11 mouse cellular contexts compared by ENCODE assay signal in genomic region chr4:107823511-107823910, GRCm38 (mm10). TPM values are rescaled to one million over a fixed set of nuclear protein-coding genes. Genes with fewer than 3 reads are reported as not detected.
A peak's percentile ranks its signal among the peaks of the same experiment; 100 is the strongest.
DNase-seq lines count a peak whose midpoint lies in the region; ATAC-seq and TF ChIP-seq lines count a peak whose summit lies in the region.
"Had no signal": no experiment of that assay in that cellular context is flagged by ENCODE, and none has a peak within 500 bp of the region (broad histone marks: within the 10 kb centered on the region; RNA-seq: fewer than 3 reads in every experiment).

No protein-coding gene starts in this region.

- 38% methylated on average over 11 of the region's 11 CpGs for WGBS in heart, embryonic 12.5 days
- 56% methylated on average over 11 of the region's 11 CpGs for WGBS in heart, adult 2 months
- 11% methylated on average over 11 of the region's 11 CpGs for WGBS in cerebellum, adult 2 months
- 7% methylated on average over 11 of the region's 11 CpGs for WGBS in forebrain, embryonic 15.5 days
- 30% methylated on average over 11 of the region's 11 CpGs for WGBS in midbrain, embryonic 12.5 days

- no peak for ATAC-seq in heart, embryonic 12.5 days (ENCODE audit: insufficient number of reproducible peaks, low FRiP score)
- peak; percentile 17; the same call in 1 of the 2 replicates for ATAC-seq in forebrain, embryonic 15.5 days (replicated peaks)
- no peak for ATAC-seq in midbrain, embryonic 12.5 days (ENCODE audit: low FRiP score, low read depth)

- H3K36me3 ChIP-seq in heart, embryonic 12.5 days = no peaks in the 10 kb centered on the region
- H3K36me3 ChIP-seq in heart, adult 2 months (ENCODE audit: control insufficient read depth, insufficient read depth, low read length) = no peaks in the 10 kb centered on the region
- no peaks in the 10 kb centered on the region for H3K36me3 ChIP-seq in forebrain, embryonic 15.5 days
- H3K36me3 ChIP-seq in midbrain, embryonic 12.5 days = 0 out of 2 replicates have a peak, but pooled peaks cover 4% of the 10 kb centered on the region

- H3K9ac ChIP-seq in heart, embryonic 12.5 days = no peak overlapping the region
- H3K9ac ChIP-seq in heart, adult 2 months (ENCODE audit: low read depth, low read length) = no peak overlapping the region
- peak overlapping the region; percentile 1 for H3K9ac ChIP-seq in forebrain, embryonic 15.5 days (replicated peaks)
- peak overlapping the region; percentile 31; the same call in 1 of the 2 replicates for H3K9ac ChIP-seq in midbrain, embryonic 12.5 days (replicated peaks)

- peak overlapping the region; percentile 51; the same call in 1 of the 2 replicates for H3K4me2 ChIP-seq in heart, embryonic 12.5 days
- peak overlapping the region; percentile 32 for H3K4me2 ChIP-seq in forebrain, embryonic 15.5 days (replicated peaks)
- peak overlapping the region; percentile 33 for H3K4me2 ChIP-seq in midbrain, embryonic 12.5 days (replicated peaks)

- DNase-seq in heart, adult 2 months = no peak
- peak; percentile 73 to 74 for DNase-seq in cerebellum, adult 2 months
- DNase-seq in ovary, postnatal 10 days (ENCODE audit: low spot score) = no peak
- no peak for DNase-seq in layer of hippocampus, adult 9-11 months
- DNase-seq in adrenal gland, postnatal 14 days = no peak
- DNase-seq: gastrocnemius, postnatal 36 days; kidney, adult 11 months; liver had no signal

- peaks cover 19% of the 10 kb centered on the region for H3K4me1 ChIP-seq in heart, embryonic 12.5 days (replicated peaks)
- peaks cover 2% of the 10 kb centered on the region; the same call in 1 of the 2 replicates for H3K4me1 ChIP-seq in heart, adult 2 months (ENCODE audit: control insufficient read depth, insufficient read depth, low read length)
- peaks cover 71% of the 10 kb centered on the region for H3K4me1 ChIP-seq in cerebellum, adult 2 months (ENCODE audit: control insufficient read depth, insufficient read depth, low read length)
- peaks cover 99% of the 10 kb centered on the region for H3K4me1 ChIP-seq in forebrain, embryonic 15.5 days
- peaks cover 95% of the 10 kb centered on the region for H3K4me1 ChIP-seq in midbrain, embryonic 12.5 days

- H3K27me3 ChIP-seq in heart, embryonic 12.5 days (replicated peaks) = peaks cover 63% of the 10 kb centered on the region
- H3K27me3 ChIP-seq in heart, adult 2 months (ENCODE audit: control insufficient read depth, insufficient read depth, low read length) = no peaks in the 10 kb centered on the region
- no peaks in the 10 kb centered on the region for H3K27me3 ChIP-seq in cerebellum, adult 2 months (ENCODE audit: control insufficient read depth, insufficient read depth, low read length)
- no peaks in the 10 kb centered on the region for H3K27me3 ChIP-seq in forebrain, embryonic 15.5 days
- H3K27me3 ChIP-seq in midbrain, embryonic 12.5 days = peaks cover 14% of the 10 kb centered on the region; the same call in 1 of the 2 replicates

- TF ChIP-seq EP300 in heart, adult 2 months (IDR thresholded peaks at IDR 0.05; ENCODE audit: insufficient read depth, low read depth, low read length) = no peak

- H3K79me2 ChIP-seq in heart, adult 2 months (replicated peaks; ENCODE audit: control insufficient read depth, insufficient read depth, low read length) = no peaks in the 10 kb centered on the region

- no peaks in the 10 kb centered on the region for H3K9me3 ChIP-seq in heart, embryonic 12.5 days (replicated peaks)
- H3K9me3 ChIP-seq in forebrain, embryonic 15.5 days = no peaks in the 10 kb centered on the region
- H3K9me3 ChIP-seq in midbrain, embryonic 12.5 days = no peaks in the 10 kb centered on the region

- intact Hi-C loops in heart, adult 2 months (cut with DNase I) = no loop called here

- no peak for TF ChIP-seq POLR2A in heart, adult 2 months (IDR thresholded peaks at IDR 0.05; ENCODE audit: insufficient read depth, low read depth, low read length)
- no peak for TF ChIP-seq POLR2A in cerebellum, adult 2 months (IDR thresholded peaks at IDR 0.05; ENCODE audit: borderline replicate concordance, insufficient read depth, low read length)

- no peak for TF ChIP-seq CTCF in heart, adult 2 months (IDR thresholded peaks at IDR 0.05)
- TF ChIP-seq CTCF in cerebellum, adult 2 months (IDR thresholded peaks at IDR 0.05; ENCODE audit: borderline replicate concordance, insufficient read depth, low read depth, low read length) = no peak

- no peak overlapping the region for H3K4me3 ChIP-seq in heart, embryonic 12.5 days
- H3K4me3 ChIP-seq in heart, adult 2 months = no peak overlapping the region
- no peak overlapping the region for H3K4me3 ChIP-seq in cerebellum, adult 2 months (replicated peaks; ENCODE audit: insufficient read depth, low read depth, low read length)
- H3K4me3 ChIP-seq in forebrain, embryonic 15.5 days = peak overlapping the region; percentile 6; the same call in 1 of the 2 replicates
- no peak overlapping the region for H3K4me3 ChIP-seq in midbrain, embryonic 12.5 days

- no peak overlapping the region for H3K27ac ChIP-seq in heart, embryonic 12.5 days (ENCODE audit: poor library complexity, severe bottlenecking)
- H3K27ac ChIP-seq in heart, adult 2 months = no peak overlapping the region
- no peak overlapping the region for H3K27ac ChIP-seq in cerebellum, adult 2 months (ENCODE audit: insufficient read depth, low read length)
- peak overlapping the region; percentile 84 for H3K27ac ChIP-seq in forebrain, embryonic 15.5 days (replicated peaks)
- peak overlapping the region; percentile 81 for H3K27ac ChIP-seq in midbrain, embryonic 12.5 days (replicated peaks)

RNA-seq across cellular contexts. Expression of gene Lrp8, which starts 21.4 kb away (rescaled TPM):
- 1.9 and 2.4 TPM in 2 replicates for polyA plus RNA-seq in heart, embryonic 12.5 days (2016; fragmentation: Nextera tagmentation; extraction: Ambion mirVana)
- total RNA-seq in heart, adult 2 months (2021) = 1 to 10 TPM in 1 of 2 experiments, under 1 TPM in 1; 0.68 to 1.1 TPM
- 0.97 and 1.0 TPM in 2 replicates for polyA plus RNA-seq in heart, adult 2 months (2012; rRNA removed)
- 55.4 and 62.4 TPM in 2 replicates for polyA plus RNA-seq in cerebellum, adult 2 months (2012; rRNA removed)
- polyA plus RNA-seq in forebrain, embryonic 15.5 days (2015; fragmentation: Nextera tagmentation; extraction: Ambion mirVana) = 86.3 and 93.7 TPM in 2 replicates
- 40.1 and 47.7 TPM in 2 replicates for polyA plus RNA-seq in midbrain, embryonic 12.5 days (2016; fragmentation: Nextera tagmentation; extraction: Ambion mirVana)
- 5.0 and 5.2 TPM in 2 replicates for total RNA-seq in adrenal gland, postnatal 14 days (2021)

RNA-seq across cellular contexts. Expression of gene Magoh, which starts 56.0 kb away (rescaled TPM):
- polyA plus RNA-seq in heart, embryonic 12.5 days (2016; fragmentation: Nextera tagmentation; extraction: Ambion mirVana) = 106 and 114 TPM in 2 replicates
- 10 to 100 TPM; 40.2 to 43.2 TPM for total RNA-seq in heart, adult 2 months (2021)
- polyA plus RNA-seq in heart, adult 2 months (2012; rRNA removed) = 38.8 and 45.1 TPM in 2 replicates
- 58.7 and 64.4 TPM in 2 replicates for polyA plus RNA-seq in cerebellum, adult 2 months (2012; rRNA removed)
- 141 and 152 TPM in 2 replicates for polyA plus RNA-seq in forebrain, embryonic 15.5 days (2015; fragmentation: Nextera tagmentation; extraction: Ambion mirVana)
- 206 and 210 TPM in 2 replicates for polyA plus RNA-seq in midbrain, embryonic 12.5 days (2016; fragmentation: Nextera tagmentation; extraction: Ambion mirVana)
- total RNA-seq in adrenal gland, postnatal 14 days (2021) = 91.3 and 98.1 TPM in 2 replicates

Comparison
In these comparisons a context has a peak if more than half of its experiments do, and no peak if none do; other contexts are left out.
1. H3K27ac ChIP-seq: peak in forebrain, embryonic 15.5 days (single experiment) and midbrain, embryonic 12.5 days (single experiment); none in heart, embryonic 12.5 days (single experiment), heart, adult 2 months (single experiment) and cerebellum, adult 2 months (single experiment).
2. H3K9ac ChIP-seq: peak in forebrain, embryonic 15.5 days (single experiment) and midbrain, embryonic 12.5 days (single experiment); none in heart, embryonic 12.5 days (single experiment) and heart, adult 2 months (single experiment).
3. DNase-seq: peak in cerebellum, adult 2 months (2 of 2); none in heart, adult 2 months (0 of 2), ovary, postnatal 10 days (single experiment), layer of hippocampus, adult 9-11 months (single experiment) and adrenal gland, postnatal 14 days (single experiment).
4. RNA of gene Lrp8, which starts 21.4 kb away (polyA plus RNA-seq): 86.3 to 93.7 TPM in forebrain, embryonic 15.5 days, 55.4 to 62.4 TPM in cerebellum, adult 2 months and 40.1 to 47.7 TPM in midbrain, embryonic 12.5 days; 1.9 to 2.4 TPM in heart, embryonic 12.5 days and 0.97 to 1.0 TPM in heart, adult 2 months; every median in the first group is over 10 times any median in the second.
5. Peak in every context shown above with its lines, with median percentiles within 50 percentile points of each other: H3K4me2 ChIP-seq.